Mouse (Mus musculus) gonadal fat pad, adult 2 months (tissue): ENCODE results near the gene Col4a3. TPM values are rescaled to one million over a fixed set of nuclear protein-coding genes. Genes with fewer than 3 reads are reported as not detected.

Experiments used
- DNase-seq: peaks from one replicate; pipeline ENCODE4 v3.0.0-alpha.2; 2012; ENCODE audit warnings: low read depth
- polyA plus RNA-seq: library from polyadenylated mRNA; depleted of rRNA; stranded (reverse); fragments of >200 nt; gene quantifications from 2 replicates; pipeline ENCODE4 v1.2.3, GENCODE M21; 2012; rRNA removed

Gene Col4a3
- polyA plus RNA-seq = 8.5 and 11.4 TPM in 2 replicates

GRCm38 (mm10) chr1:82586713-82587399 lies at the start of gene Col4a3, which contains the start of gene Col4a4:
Col4a3 (plus strand) TSS chr1:82586921.
Col4a4 (minus strand) TSS chr1:82586849.
- DNase-seq = no peak

GRCm38 (mm10) chr1:82537848-82538247 lies 48.9 kb upstream of the Col4a3 start:
- DNase-seq = no peak

DNA sequence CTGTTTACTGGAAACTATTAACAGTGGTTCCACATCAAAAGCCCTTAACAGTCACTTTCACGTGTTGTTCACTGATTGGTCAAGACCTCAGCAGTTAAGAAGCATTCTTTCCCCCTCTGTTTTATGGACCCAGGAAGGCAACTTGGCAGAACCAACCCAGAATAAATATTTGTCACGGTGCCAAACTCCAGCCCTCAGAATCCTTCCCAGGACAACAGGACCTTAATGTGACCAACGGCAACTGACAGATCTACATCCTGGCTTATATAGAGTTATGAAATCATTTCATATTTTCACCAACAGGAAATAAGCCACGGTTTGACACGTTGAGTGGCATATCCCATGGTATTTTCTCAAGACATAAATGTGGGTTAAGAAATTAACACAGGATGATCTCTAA lies 46.7 kb upstream of the Col4a3 start:
- DNase-seq = no peak

DNA sequence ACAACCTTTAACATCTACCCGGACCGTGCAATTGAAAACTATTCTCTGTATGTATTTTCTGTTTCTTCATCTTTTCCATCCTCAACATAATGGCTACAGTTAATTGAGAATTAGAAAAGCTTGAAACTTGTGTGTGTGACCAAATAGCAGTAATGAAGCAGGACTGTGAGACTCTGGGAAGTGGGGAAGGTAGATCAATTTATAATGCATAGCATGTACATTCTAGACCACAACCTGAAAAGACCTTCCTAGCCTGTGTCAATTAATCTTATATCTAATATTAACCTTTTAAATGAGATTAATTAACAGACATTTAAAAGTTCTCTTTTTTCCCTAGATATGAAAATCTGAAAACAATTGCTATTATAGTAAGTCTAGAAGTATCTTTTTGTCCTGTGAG lies 42.8 kb upstream of the Col4a3 start:
- no peak for DNase-seq

DNA sequence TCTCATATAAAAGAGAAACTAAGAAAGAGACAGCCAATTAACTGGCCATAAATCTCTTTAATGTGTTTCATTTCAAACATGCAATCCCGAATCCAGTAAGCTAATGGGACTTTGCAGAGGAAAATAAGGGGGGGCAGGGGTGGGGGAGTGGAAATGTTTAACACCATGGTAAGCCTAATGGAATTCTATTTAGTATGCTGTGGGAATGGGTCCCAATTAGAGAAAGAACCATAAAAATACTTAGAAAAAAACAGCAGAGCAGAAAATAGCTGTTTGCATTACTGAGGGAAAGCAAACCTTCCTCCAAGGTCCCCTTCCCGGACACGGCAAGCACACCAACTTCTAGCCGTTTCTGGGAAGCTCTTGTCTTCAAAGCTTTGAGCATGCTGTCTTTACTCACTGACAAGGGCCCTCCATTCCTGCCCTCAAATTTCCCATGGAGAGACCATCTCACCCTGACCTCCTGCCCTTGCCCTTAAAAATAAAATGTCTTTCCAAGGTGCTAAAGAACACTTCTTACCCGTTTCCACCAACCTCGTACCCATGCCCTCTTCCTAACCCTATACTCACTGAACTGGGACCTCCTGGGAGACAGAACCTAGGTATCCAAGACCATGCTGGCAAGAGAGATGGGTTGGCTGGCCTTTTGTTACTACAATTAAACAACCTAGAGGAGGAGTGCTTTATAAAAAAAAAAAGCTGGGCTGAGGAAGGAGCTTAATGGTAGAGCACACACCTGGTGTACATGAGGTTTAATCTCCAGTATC lies 42.1 kb upstream of the Col4a3 start:
- DNase-seq = no peak

DNA sequence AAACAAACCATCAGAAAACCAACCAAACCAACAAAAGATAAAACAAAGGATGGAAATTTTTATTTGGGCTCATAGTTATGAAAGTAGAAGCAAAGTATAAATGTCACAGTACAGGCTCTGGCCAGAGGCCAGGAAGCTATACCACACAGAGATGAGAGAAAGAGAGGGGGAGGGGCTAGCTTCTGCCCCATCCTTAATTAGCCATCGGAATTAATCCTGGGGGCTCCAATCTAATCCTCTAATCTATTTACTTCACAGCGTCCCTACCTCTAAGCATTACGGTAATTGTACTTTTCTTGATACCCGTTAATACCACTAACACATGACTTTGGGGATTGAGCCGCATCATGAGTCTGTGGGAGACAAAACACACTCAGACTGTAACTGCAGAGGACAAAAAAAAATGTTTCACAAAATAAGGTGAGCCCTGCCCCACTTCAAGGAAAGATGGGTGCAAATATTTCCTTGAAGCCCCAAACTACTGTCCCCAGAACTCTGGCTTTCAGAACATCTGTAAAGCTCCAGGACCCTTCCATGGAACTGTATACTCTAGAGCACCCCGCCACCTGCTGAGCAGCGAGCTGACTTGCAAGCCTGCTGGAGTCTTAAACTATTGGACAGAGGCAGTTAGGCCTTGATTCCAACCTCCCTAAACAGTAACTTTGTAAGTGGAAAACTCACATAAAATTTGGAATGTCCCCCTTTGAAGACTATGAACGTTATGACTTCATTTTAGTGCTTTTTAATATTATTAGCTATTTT lies 41.3 kb upstream of the Col4a3 start:
- DNase-seq = no peak

DNA sequence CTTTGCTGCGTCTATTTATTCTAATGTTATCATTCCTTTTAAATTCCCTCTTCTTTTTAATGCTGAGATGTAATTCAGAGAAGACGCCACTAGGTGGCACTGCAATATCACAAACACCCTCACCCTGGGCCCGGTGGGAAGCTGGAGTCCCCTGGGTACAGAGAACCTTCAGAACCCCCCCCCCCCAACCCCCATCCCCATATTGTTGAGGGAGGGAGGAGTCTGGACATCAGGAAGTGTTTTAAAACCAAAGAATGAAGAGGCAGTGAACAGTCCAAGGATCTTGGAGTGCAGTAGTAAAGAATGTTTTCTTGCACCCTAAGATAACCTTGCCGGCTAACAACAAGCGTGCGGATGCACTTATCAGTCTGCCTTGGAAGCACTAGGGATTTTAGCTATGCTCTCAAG lies 32.3 kb upstream of the Col4a3 start:
- DNase-seq = no peak

DNA sequence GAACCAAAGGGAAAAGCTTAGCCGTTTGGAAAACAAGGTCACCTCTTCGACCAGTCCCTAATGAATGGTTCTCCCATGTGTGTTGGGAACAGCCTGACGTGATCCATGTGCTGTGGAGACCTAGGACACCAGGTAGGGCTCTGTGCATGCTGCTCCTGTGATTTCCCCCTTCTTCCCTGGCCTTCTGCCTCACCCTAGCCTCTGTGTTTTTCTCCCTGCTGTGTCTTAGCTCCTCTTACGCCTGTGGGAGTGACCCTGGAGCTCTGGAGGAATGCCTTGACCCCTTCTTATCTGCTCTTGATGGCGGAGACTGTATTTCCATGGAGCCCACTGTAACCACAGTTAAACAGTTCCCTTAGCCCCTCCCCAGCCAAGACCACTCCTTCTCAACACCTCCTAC lies 31.8 kb upstream of the Col4a3 start:
- no peak for DNase-seq

DNA sequence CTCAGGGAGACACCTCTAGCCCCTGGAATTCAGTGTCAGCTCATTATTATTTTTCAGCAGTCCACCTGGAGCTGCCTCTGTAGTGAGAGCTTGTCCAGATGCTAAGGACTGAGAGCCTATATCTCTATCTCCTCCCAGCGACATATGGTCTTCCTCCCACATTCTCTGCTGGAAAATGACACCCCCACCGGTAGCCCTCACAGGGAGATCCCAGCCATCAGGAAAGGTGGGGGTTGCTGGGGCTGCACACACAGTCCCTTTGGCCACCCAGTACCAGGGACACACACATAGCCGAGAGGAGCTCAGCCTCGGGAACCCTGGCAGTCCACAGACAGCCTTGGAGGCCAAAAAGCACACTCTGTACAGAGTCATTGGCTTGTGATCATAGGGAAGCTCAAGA lies 26.5 kb upstream of the Col4a3 start:
- DNase-seq = no peak

DNA sequence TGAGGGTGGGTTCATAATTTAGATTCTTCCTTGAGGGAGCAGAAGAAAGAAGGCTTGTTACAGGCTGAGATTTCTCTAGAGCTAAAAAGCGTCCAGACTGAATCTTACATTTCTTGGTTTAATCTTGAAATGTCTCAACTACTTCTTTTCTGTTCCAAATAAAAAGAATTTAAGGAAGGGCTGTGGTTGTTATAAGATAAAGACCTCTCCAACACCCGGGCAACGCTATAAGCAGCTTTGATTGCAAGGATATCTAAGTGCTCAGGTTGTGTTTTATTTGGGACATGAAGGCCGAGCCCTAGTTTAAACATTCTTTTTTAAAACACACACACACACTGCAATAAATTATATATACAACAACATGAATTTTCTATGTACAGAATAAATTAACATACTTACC lies 17.3 kb upstream of the Col4a3 start:
- DNase-seq = no peak

DNA sequence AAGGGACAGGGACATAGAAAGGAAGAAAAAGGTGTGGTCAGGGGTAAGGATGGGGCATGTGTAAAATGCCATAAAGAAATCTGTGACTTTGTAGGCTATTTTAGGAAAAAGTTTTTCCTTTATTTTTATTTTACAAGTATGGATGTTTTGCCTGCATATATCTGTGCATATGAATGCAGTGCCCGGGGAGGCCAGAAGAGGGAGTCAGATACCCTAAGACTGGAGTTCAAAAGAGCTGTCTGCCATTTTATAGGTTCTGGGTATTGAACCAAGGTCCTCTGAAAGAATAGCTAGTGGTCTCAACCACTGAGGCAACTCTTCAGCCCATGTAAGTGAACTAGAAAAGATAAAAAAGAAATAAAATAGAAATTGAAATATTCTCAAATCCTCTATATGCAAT lies 15.0 kb upstream of the Col4a3 start:
- no peak for DNase-seq

GRCm38 (mm10) chr1:82575681-82576080 lies 11.0 kb upstream of the Col4a3 start:
- no peak for DNase-seq

GRCm38 (mm10) chr1:82576182-82576581 lies 10.5 kb upstream of the Col4a3 start:
- no peak for DNase-seq

DNA sequence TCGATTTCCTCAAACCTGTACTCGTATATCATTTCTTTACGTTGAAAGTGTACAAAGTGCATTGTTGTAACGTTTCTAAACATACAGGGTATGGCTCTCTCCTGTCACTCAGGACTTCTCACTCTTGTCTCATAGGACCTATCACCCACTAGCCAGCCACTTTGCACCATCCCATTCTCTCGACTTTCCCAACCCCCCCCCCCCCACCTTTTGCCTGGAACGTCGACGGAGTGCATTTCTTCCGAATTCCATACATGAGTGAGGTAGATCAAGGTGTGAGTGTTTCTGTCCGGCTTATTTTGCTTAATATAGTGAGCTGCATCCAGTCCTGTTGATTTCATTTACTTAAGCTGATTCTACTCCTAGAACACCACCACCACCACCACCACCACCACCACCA lies 9.4 kb upstream of the Col4a3 start:
- no peak for DNase-seq

- no peak for DNase-seq
These were observed 8.8 kb upstream of the Col4a3 start for GRCm38 (mm10) chr1:82577915-82578314.

- DNase-seq = no peak
These were observed 8.4 kb upstream of the Col4a3 start for GRCm38 (mm10) chr1:82578320-82578719.

GRCm38 (mm10) chr1:82585981-82586380 lies 740 bp upstream of the Col4a3 start:
- no peak for DNase-seq

GRCm38 (mm10) chr1:82590266-82590665 lies 3.5 kb downstream of the Col4a3 start:
- DNase-seq = no peak

DNA sequence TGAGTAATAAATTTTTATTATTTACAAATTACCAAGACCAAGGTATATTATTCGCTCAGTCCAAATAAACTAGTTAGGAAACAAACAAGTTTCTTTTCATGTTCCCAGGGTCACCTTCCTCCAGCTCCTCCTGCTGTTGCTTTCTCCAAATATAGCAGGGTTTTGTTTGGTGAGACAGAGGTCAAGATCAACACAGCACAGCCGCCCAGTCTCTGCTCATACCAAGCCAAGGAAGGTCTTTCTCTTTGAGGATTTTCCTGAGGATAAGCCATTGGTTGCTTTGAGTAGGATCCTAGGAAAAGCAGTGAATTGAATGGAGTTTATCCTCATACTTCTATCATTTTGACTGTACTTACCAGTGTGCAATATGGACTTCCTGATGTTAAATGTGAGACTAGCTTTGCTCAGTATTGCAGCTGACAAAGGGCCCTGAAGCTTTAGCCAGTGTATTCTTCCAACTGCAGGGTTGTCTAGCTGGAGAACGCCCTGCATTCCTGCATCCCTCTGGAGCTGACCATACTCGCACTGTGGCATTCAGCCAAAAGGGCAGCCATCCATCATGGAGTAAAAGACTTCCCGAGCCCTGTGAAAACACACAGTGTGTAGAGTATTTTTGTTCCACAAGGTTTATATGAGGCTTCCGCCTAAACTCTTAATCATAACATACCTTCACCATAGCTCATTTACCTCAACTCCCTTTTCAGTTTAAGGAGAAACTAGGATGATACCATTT lies 10.3 kb downstream of the Col4a3 start:
- no peak for DNase-seq

DNA sequence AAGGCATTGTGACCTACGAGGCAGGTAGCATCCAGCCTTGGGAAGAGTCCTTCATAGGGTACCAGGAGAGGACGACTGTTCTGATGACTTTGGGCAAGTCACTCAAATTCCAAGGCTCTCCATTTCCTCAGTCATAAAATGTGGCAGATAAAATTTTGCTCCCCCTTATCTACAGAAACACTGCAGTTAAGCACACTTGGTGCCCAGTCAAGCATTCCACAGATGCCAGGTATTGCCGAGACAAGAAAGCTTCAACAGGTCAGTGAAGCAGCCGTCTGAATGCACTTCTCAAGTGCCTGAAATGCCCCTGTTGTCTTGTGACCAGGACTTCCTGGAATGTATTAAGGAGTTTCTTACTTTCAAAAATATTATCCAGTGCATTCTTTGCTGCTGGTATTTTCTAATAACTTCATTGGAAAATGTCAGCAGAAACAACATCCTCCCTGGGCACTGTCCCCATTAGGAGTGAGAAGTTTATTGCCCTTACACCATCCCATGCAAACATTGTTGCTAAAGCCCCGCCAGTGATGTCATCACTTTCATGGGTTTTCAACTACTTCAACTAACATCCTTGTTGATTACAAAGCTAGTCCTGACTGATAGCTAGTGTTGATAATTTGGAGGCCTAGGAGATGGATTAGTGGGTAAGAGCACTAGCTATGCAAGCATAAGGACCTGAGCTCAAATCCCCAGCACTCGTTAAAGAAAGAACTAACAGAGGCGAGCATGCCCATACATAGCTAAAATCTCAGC lies 16.7 kb downstream of the Col4a3 start:
- no peak for DNase-seq

DNA sequence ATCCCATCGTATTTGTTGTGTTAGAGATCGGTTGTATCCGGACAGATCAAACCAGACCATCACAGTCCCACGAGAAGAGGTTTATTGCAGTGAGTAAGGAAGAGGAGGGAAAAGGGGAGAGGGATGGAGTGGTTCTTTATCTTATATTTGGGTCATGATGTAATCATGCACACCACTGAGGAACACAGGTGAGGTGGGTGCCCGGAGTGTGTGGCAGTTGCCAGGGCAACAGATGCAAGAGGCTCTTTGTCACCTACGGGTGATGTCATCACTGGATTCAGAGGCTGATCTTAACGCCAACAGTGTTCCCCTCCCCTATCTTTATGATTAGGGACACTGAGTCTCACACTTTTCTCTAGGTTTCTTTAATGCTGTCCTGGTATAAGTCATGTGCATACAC lies 18.6 kb downstream of the Col4a3 start:
- no peak for DNase-seq
